Mouse (Mus musculus): Measurements from ENCODE around the gene Gm28048. TPM values are rescaled to one million over a fixed set of nuclear protein-coding genes. Genes with fewer than 3 reads are reported as not detected.

Gene Gm28048
- polyA plus RNA-seq, 1 experiment from 2014 or later: 3.6 TPM

DNA sequence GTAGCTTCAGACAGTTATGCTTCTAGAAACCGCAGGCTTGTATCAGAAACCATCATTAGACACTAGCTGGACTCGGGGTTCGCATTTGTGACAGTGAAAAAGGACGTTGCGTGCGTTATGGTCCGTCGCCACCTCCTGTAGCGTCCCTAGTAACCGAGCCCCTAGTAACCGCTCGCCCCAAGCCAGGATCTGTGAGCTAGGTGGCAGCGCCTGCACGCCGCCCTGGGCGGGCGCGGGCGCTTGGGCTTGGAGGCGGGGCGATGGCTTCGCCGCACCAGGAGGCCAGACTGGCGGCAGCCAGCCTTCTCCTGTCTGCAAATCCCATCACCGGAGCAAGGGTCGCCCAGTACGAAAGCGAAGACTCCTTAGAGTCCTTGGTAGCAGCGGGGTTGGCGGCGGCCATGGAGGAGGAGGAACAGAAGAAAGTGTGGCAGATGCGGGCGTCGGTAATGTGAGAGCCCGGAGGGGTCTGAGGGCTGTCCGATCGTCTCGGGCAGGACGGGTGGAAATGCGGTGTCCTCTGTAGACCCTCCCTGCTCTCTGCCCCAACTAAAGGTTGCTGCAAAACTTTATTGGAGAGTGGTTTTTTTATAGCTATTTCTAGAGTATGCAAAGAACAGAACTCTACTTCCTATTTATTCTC, 26.4 kb upstream of the Gm28048 start:
- WGBS: under 1% methylated on average over 40 of the region's 40 CpGs

GRCm38 (mm10) chr11:23007481-23008180, 25.7 kb upstream of the Gm28048 start, which contains the start of gene Fam161a:
Gene Fam161a (plus strand): TSS chr11:23007531.
- Histone ChIP-seq H3K27ac (peak within 1 kb of the TSS; percentile 95), H3K9ac (peak within 1 kb of the TSS; percentile 64), H3K4me3 (peak within 1 kb of the TSS; percentile 51), H3K27me3 (replicated peaks) (no peaks in the 10 kb centered on the region), H3K36me3 (replicated peaks) (peaks cover 17% of the 10 kb centered on the region), H3K9me3 (no peaks in the 10 kb centered on the region), H3K4me1 (peaks cover 7% of the 10 kb centered on the region), H3K4me2 (peak within 1 kb of the TSS; percentile 61)
- peak; percentile 97 for ATAC-seq (replicated peaks)
- WGBS: 2% methylated on average over 22 of the region's 22 CpGs

More for the DNA sequence above, 26.4 kb upstream of the Gm28048 start:
- peaks cover 16% of the 10 kb centered on the region for H3K36me3 ChIP-seq (replicated peaks)
- H3K9ac ChIP-seq: peak overlapping the region; percentile 64
- no peaks in the 10 kb centered on the region for H3K9me3 ChIP-seq
- no peaks in the 10 kb centered on the region for H3K27me3 ChIP-seq (replicated peaks)
- H3K4me2 ChIP-seq: peak overlapping the region; percentile 61
- H3K27ac ChIP-seq: peak overlapping the region; percentile 95
- peak; percentile 97 for ATAC-seq (replicated peaks)
- H3K4me1 ChIP-seq: peaks cover 7% of the 10 kb centered on the region
- peak overlapping the region; percentile 51 for H3K4me3 ChIP-seq

DNA sequence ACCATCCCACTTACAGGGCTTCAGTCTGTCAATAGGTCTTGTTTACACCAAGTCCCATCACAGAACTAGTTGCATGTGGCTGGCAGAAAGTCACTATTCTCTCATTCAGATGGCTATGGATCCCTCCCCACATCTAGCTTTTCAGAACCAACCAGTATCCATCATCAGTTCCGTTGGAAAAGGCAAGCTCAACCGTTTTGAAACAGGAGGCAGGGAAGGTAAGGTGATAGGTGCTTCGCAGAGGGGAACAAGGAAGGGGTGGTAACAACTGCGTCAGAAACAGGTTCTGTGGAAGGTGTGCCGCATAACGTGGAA, 25.2 kb upstream of the Gm28048 start:
- peaks cover 7% of the 10 kb centered on the region for H3K4me1 ChIP-seq
- 7% methylated on average over 6 of the region's 6 CpGs for WGBS

DNA sequence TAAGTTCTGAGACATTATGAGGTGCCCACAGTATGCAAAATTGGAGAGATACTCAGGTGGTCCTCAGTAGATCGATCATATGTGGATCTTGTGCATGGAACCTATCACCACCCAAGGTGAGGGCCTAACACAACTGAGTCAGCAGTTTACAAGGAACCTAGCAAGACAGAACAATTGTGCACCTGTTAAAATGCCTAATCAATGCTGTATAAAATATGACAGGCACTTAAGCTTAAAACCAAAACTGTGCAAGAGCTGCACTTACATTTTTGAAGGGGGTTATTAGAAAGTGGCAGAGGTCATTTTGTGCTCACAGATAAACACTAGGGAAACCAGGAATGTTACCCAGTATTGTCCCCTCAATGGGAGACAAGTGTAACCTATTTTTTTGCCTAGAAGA, 23.4 kb upstream of the Gm28048 start:
- Histone ChIP-seq H3K9me3 (no peaks in the 10 kb centered on the region), H3K4me1 (peaks cover 7% of the 10 kb centered on the region), H3K27ac (no peak overlapping the region), H3K27me3 (replicated peaks) (no peaks in the 10 kb centered on the region), H3K9ac (no peak overlapping the region), H3K4me3 (no peak overlapping the region), H3K4me2 (no peak overlapping the region), H3K36me3 (replicated peaks) (peaks cover 38% of the 10 kb centered on the region)
- no peak for ATAC-seq (replicated peaks)
- 94% methylated on average over 1 of the region's 1 CpGs for WGBS

More for the DNA sequence above, 25.2 kb upstream of the Gm28048 start:
- Histone ChIP-seq H3K4me3 (peak overlapping the region; percentile 51), H3K9me3 (no peaks in the 10 kb centered on the region), H3K36me3 (replicated peaks) (peaks cover 22% of the 10 kb centered on the region), H3K27me3 (replicated peaks) (no peaks in the 10 kb centered on the region), H3K9ac (peak overlapping the region; percentile 50), H3K27ac (peak overlapping the region; percentile 95), H3K4me2 (peak overlapping the region; percentile 61)
- ATAC-seq (replicated peaks): peak; percentile 61

DNA sequence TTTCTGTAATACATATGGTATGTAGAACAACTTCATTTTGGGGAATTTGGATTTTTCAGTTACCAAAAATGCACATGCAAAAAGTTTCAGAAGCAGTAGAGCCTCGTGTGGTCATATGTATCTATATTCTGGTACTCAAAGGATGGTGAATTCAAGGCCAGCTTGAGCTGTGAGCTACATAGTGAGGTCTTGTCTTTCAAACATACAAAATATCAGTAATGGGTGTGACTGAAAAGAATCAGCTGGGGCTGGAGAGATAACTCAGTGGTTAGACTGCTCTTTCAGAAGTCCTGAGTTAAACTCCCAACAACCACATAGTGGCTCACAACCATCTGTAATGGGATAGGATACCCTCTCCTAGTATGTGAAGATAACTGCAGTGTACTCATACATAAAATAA, 16.4 kb upstream of the Gm28048 start:
- WGBS: 77% methylated on average over 1 of the region's 1 CpGs
- no peak for ATAC-seq (replicated peaks)
- H3K4me2 ChIP-seq: no peak overlapping the region
- peaks cover 69% of the 10 kb centered on the region for H3K36me3 ChIP-seq (replicated peaks)
- no peak overlapping the region for H3K9ac ChIP-seq
- H3K27me3 ChIP-seq (replicated peaks): no peaks in the 10 kb centered on the region
- H3K9me3 ChIP-seq: no peaks in the 10 kb centered on the region
- H3K4me1 ChIP-seq: no peaks in the 10 kb centered on the region
- no peak overlapping the region for H3K4me3 ChIP-seq
- no peak overlapping the region for H3K27ac ChIP-seq

DNA sequence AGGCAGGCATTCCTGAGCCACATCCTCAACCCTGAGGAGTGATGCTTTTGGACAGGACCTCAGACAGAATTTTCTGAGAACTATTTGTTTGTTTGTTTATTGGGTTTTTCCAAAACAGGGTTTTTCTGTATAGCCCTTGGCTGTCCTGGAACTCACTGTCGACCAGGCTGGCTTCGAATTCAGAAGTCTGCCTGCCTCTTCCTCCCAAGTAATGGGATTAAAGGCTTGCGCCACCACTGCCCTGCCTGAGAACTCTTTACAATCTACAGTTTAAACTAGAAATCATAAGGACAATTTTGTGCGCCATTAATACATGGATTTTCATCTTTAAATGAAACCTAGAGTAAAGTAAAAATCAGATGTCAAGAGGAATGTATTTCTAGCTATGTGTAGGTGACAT, 13.6 kb upstream of the Gm28048 start:
- WGBS: 94% methylated on average over 4 of the region's 4 CpGs
- Histone ChIP-seq H3K36me3 (replicated peaks) (peaks cover 49% of the 10 kb centered on the region), H3K27ac (no peak overlapping the region), H3K4me1 (peaks cover 14% of the 10 kb centered on the region), H3K4me2 (no peak overlapping the region), H3K9me3 (no peaks in the 10 kb centered on the region), H3K27me3 (replicated peaks) (no peaks in the 10 kb centered on the region), H3K4me3 (no peak overlapping the region), H3K9ac (no peak overlapping the region)
- ATAC-seq (replicated peaks): no peak

- H3K9ac ChIP-seq: no peak overlapping the region
- no peaks in the 10 kb centered on the region for H3K27me3 ChIP-seq (replicated peaks)
- H3K36me3 ChIP-seq (replicated peaks): peaks cover 37% of the 10 kb centered on the region
- H3K4me1 ChIP-seq: peaks cover 14% of the 10 kb centered on the region
- no peak for ATAC-seq (replicated peaks)
- 93% methylated on average over 2 of the region's 2 CpGs for WGBS
- H3K27ac ChIP-seq: no peak overlapping the region
- H3K9me3 ChIP-seq: no peaks in the 10 kb centered on the region
- H3K4me3 ChIP-seq: no peak overlapping the region
- H3K4me2 ChIP-seq: no peak overlapping the region
Observed at GRCm38 (mm10) chr11:22994271-22994670, 12.4 kb upstream of the Gm28048 start.

- 12% methylated on average over 14 of the region's 14 CpGs for WGBS
- Histone ChIP-seq H3K27ac (peak overlapping the region; percentile 82; the same call in 1 of the 2 replicates), H3K4me3 (peak overlapping the region; percentile 81), H3K4me2 (peak overlapping the region; percentile 94), H3K36me3 (replicated peaks) (peaks cover 24% of the 10 kb centered on the region), H3K4me1 (peaks cover 14% of the 10 kb centered on the region), H3K9me3 (no peaks in the 10 kb centered on the region), H3K27me3 (replicated peaks) (no peaks in the 10 kb centered on the region), H3K9ac (peak overlapping the region; percentile 76)
- ATAC-seq (replicated peaks): no peak
Observed at GRCm38 (mm10) chr11:22991218-22991835, 9.4 kb upstream of the Gm28048 start.

DNA sequence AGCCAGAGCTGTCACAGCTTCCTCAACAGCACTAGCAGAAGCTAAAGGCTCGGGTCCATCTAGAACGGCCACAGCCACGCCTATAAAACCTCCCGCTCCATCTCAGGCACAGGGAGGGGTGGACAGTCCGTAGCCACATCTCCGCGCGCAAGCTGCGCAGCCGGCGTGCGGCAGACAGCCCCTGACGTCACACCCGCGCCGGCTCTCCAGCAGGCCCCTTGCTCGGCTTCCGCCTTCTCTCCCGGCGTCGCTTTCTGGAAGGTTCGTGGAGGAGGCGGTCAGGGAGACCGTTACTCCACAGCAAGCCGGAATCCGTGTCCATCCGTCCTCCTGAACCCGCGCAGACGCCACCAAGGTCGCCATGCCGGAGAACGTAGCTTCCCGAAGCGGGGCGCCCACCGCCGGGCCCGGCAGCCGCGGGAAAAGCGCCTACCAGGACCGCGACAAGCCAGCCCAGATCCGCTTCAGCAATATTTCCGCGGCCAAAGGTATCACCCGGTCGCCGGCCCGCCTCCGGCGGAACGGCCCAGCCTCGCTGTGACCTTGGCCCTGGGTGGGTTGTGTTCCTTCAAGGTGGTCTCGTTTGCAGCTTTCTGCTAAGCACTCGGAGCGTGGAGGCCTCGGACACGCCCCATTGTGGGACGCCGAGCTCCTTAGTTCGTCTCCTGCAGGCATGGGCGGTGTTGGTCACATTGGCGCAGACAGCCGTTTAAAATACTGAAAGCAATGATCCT, 8.7 kb upstream of the Gm28048 start, which contains the start of gene Cct4:
Gene Cct4, plus strand, starts transcription at position 127 of the 734 bp plus-strand sequence.
- peak; percentile 99 for ATAC-seq (replicated peaks)
- Histone ChIP-seq H3K27me3 (replicated peaks) (no peaks in the 10 kb centered on the region), H3K36me3 (replicated peaks) (peaks cover 18% of the 10 kb centered on the region; the same call in 1 of the 2 replicates), H3K9me3 (no peaks in the 10 kb centered on the region), H3K27ac (peak within 1 kb of the TSS; percentile 82), H3K4me2 (peak within 1 kb of the TSS; percentile 94), H3K4me1 (peaks cover 14% of the 10 kb centered on the region), H3K9ac (peak within 1 kb of the TSS; percentile 76), H3K4me3 (peak within 1 kb of the TSS; percentile 81)
- WGBS: under 1% methylated on average over 66 of the region's 66 CpGs

- H3K9me3 ChIP-seq: no peaks in the 10 kb centered on the region
- no peaks in the 10 kb centered on the region for H3K27me3 ChIP-seq (replicated peaks)
- H3K9ac ChIP-seq: peak overlapping the region; percentile 76
- 29% methylated on average over 1 of the region's 1 CpGs for WGBS
- ATAC-seq (replicated peaks): peak; percentile 29
- peaks cover 11% of the 10 kb centered on the region; the same call in 1 of the 2 replicates for H3K36me3 ChIP-seq (replicated peaks)
- H3K27ac ChIP-seq: peak overlapping the region; percentile 82
- peaks cover 14% of the 10 kb centered on the region for H3K4me1 ChIP-seq
- peak overlapping the region; percentile 94 for H3K4me2 ChIP-seq
- peak overlapping the region; percentile 81 for H3K4me3 ChIP-seq
Observed at GRCm38 (mm10) chr11:22989786-22990185, 7.9 kb upstream of the Gm28048 start.

DNA sequence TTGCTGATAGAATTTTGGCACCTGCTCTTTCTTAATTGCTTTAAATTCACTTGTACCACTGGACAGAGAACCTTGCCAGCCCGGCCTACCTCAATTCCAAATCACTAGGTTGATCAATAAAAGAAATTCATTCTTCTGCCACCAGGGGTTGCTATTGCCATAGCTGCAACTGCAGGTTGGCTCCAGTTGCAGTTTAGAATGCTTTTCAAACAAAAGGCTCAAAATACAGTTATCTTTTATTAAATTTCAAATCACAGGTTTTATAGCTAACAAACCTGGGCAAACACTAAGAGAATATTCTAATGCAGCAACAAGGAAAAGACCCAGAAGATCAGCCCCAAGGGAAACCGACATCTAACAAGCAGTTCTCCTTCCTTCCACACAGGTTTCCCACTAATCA, 5.5 kb upstream of the Gm28048 start:
- no peaks in the 10 kb centered on the region for H3K27me3 ChIP-seq (replicated peaks)
- H3K4me2 ChIP-seq: no peak overlapping the region
- peak overlapping the region; percentile 64 for H3K27ac ChIP-seq
- no peaks in the 10 kb centered on the region for H3K36me3 ChIP-seq (replicated peaks)
- ATAC-seq (replicated peaks): no peak
- no peak overlapping the region for H3K9ac ChIP-seq
- H3K9me3 ChIP-seq: no peaks in the 10 kb centered on the region
- peaks cover 17% of the 10 kb centered on the region for H3K4me1 ChIP-seq
- 59% methylated on average over 2 of the region's 2 CpGs for WGBS
- no peak overlapping the region for H3K4me3 ChIP-seq

GRCm38 (mm10) chr11:22985510-22985909, 3.6 kb upstream of the Gm28048 start:
- H3K9me3 ChIP-seq: no peaks in the 10 kb centered on the region
- no peak overlapping the region for H3K4me2 ChIP-seq
- no peak overlapping the region for H3K9ac ChIP-seq
- no peak overlapping the region for H3K4me3 ChIP-seq
- H3K27ac ChIP-seq: no peak overlapping the region
- H3K36me3 ChIP-seq (replicated peaks): no peaks in the 10 kb centered on the region
- peaks cover 18% of the 10 kb centered on the region for H3K4me1 ChIP-seq
- no peaks in the 10 kb centered on the region for H3K27me3 ChIP-seq (replicated peaks)
- ATAC-seq (replicated peaks): no peak
- 82% methylated on average over 3 of the region's 3 CpGs for WGBS

Measured in midbrain, embryonic 15.5 days (tissue).